Mouse (Mus musculus) gastrocnemius, adult 8-10 months (tissue): Measurements from ENCODE around the gene Cdk17. TPM values are rescaled to one million over a fixed set of nuclear protein-coding genes. Genes with fewer than 3 reads are reported as not detected.

Source experiments
- microRNA-seq: library from miRNA; unstranded; fragments of <30 nt; microRNA quantifications from one replicate; pipeline ENCODE4 v1.2.0, GENCODE M21; 2022
- total RNA-seq, 4 experiments: library from RNA; stranded (reverse); gene quantifications; 2 replicates each; pipeline ENCODE4 v1.2.4; 2022

The Cdk17 gene
- total RNA-seq, 4 experiments from 2014 or later, result 3.3 to 6.1 (median 4.2) TPM

Small RNA genes within 50 kb of the gene (microRNA-seq; reads per million reads assigned to microRNA genes)
- not detected for gene Mir1931

Other genes with a start within 250 kb of the Cdk17 start
- gene Cfap54, start 79.3 kb upstream of the Cdk17 start, total RNA-seq, result under 1 TPM; 0.34 to 0.54 (median 0.38) TPM
- gene Elk3, start 150.3 kb downstream of the Cdk17 start, total RNA-seq, result 10 to 100 TPM in 1 of 4 experiments, 1 to 10 TPM in 3; 6.9 to 11.1 (median 8.1) TPM